Mouse (Mus musculus): ENCODE data around the gene BC049730. TPM values are rescaled to one million over a fixed set of nuclear protein-coding genes. Genes with fewer than 3 reads are reported as not detected.

Gene BC049730
- polyA plus RNA-seq, 1 experiment from 2014 or later: not detected

DNA sequence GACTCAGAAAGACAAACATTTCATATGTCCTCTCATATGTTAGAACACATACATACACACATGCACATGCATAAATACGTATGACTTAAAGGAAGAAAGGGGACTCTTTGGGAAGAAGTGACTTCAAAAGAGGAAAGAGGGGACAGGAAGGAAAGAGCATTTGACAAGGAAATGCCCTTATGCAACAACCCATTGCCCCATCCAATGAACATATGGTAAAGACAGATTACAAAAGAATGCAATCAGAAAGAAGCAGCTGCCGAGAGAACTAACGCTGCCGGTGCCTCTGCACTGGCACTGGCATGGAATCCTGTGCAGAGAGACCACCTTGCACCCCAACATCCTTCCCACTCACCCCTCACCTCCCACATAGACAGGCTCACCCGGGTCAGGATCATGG lies 44.4 kb downstream of the BC049730 start:
- 75% methylated on average over 5 of the region's 5 CpGs for WGBS
- H3K4me3 ChIP-seq (ENCODE audit: low read depth, low read length): no peak overlapping the region
- H3K4me2 ChIP-seq (ENCODE audit: low read length): no peak overlapping the region
- H3K27ac ChIP-seq (ENCODE audit: low read length): no peak overlapping the region
- H3K4me1 ChIP-seq (ENCODE audit: control insufficient read depth, insufficient read depth, low read length): no peaks in the 10 kb centered on the region
- no peak for ATAC-seq
- no peaks in the 10 kb centered on the region for H3K9me3 ChIP-seq (replicated peaks; ENCODE audit: control insufficient read depth, low read length, poor library complexity, severe bottlenecking)
- no peaks in the 10 kb centered on the region for H3K27me3 ChIP-seq (ENCODE audit: control insufficient read depth, insufficient read depth, low read depth, low read length)
- H3K36me3 ChIP-seq (ENCODE audit: control insufficient read depth, insufficient read depth, low read length): no peaks in the 10 kb centered on the region
- H3K9ac ChIP-seq (ENCODE audit: low read depth, low read length): no peak overlapping the region

DNA sequence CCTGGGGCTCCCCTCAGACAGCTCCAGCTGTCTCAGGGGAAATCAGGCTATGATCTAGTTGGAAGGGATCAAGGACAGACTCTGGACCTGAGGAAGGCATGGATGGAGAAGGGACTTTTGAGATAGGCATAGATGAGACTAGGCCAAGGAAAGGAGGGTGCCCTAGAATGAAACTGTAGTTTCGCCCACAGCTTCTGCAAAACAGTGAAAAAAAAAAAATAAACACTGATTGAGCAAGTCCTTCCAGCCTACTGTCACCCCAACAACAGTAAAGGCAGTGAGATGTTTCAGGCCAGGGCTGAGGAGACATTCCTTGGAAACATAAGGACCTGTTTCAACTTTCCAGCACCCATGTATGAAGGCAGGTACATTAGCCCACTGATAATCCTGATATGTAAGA lies 49.5 kb downstream of the BC049730 start:
- no peak overlapping the region for H3K4me2 ChIP-seq (ENCODE audit: low read length)
- no peaks in the 10 kb centered on the region for H3K27me3 ChIP-seq (ENCODE audit: control insufficient read depth, insufficient read depth, low read depth, low read length)
- no peaks in the 10 kb centered on the region for H3K9me3 ChIP-seq (replicated peaks; ENCODE audit: control insufficient read depth, low read length, poor library complexity, severe bottlenecking)
- no peak overlapping the region for H3K27ac ChIP-seq (ENCODE audit: low read length)
- 70% methylated on average over 1 of the region's 1 CpGs for WGBS
- no peak overlapping the region for H3K4me3 ChIP-seq (ENCODE audit: low read depth, low read length)
- no peak overlapping the region for H3K9ac ChIP-seq (ENCODE audit: low read depth, low read length)
- H3K4me1 ChIP-seq (ENCODE audit: control insufficient read depth, insufficient read depth, low read length): no peaks in the 10 kb centered on the region
- no peaks in the 10 kb centered on the region for H3K36me3 ChIP-seq (ENCODE audit: control insufficient read depth, insufficient read depth, low read length)
- ATAC-seq: no peak

GRCm38 (mm10) chr7:24760211-24760610 lies 51.2 kb downstream of the BC049730 start, which contains the start of gene Cd177:
Gene Cd177 (minus strand): TSS chr7:24760311.
- Histone ChIP-seq H3K9ac (ENCODE audit: low read depth, low read length) (no peak within 1 kb of the TSS), H3K36me3 (ENCODE audit: control insufficient read depth, insufficient read depth, low read length) (no peaks in the 10 kb centered on the region), H3K27me3 (ENCODE audit: control insufficient read depth, insufficient read depth, low read depth, low read length) (no peaks in the 10 kb centered on the region), H3K27ac (ENCODE audit: low read length) (no peak within 1 kb of the TSS), H3K9me3 (replicated peaks; ENCODE audit: control insufficient read depth, low read length, poor library complexity, severe bottlenecking) (no peaks in the 10 kb centered on the region), H3K4me2 (ENCODE audit: low read length) (no peak within 1 kb of the TSS), H3K4me1 (ENCODE audit: control insufficient read depth, insufficient read depth, low read length) (no peaks in the 10 kb centered on the region), H3K4me3 (ENCODE audit: low read depth, low read length) (no peak within 1 kb of the TSS)
- WGBS: 84% methylated on average over 6 of the region's 6 CpGs
- no peak for ATAC-seq

- Histone ChIP-seq H3K9ac (ENCODE audit: low read depth, low read length) (no peak overlapping the region), H3K4me3 (ENCODE audit: low read depth, low read length) (no peak overlapping the region), H3K4me2 (ENCODE audit: low read length) (no peak overlapping the region), H3K27me3 (ENCODE audit: control insufficient read depth, insufficient read depth, low read depth, low read length) (no peaks in the 10 kb centered on the region), H3K9me3 (replicated peaks; ENCODE audit: control insufficient read depth, low read length, poor library complexity, severe bottlenecking) (no peaks in the 10 kb centered on the region), H3K4me1 (ENCODE audit: control insufficient read depth, insufficient read depth, low read length) (no peaks in the 10 kb centered on the region), H3K36me3 (ENCODE audit: control insufficient read depth, insufficient read depth, low read length) (no peaks in the 10 kb centered on the region), H3K27ac (ENCODE audit: low read length) (no peak overlapping the region)
- no peak for ATAC-seq
- WGBS: 73% methylated on average over 6 of the region's 6 CpGs
Observed at GRCm38 (mm10) chr7:24761161-24761560, 52.1 kb downstream of the BC049730 start.

GRCm38 (mm10) chr7:24762574-24762973 lies 53.5 kb downstream of the BC049730 start:
- no peak overlapping the region for H3K4me2 ChIP-seq (ENCODE audit: low read length)
- H3K27me3 ChIP-seq (ENCODE audit: control insufficient read depth, insufficient read depth, low read depth, low read length): no peaks in the 10 kb centered on the region
- no peak for ATAC-seq
- no peak overlapping the region for H3K4me3 ChIP-seq (ENCODE audit: low read depth, low read length)
- no peak overlapping the region for H3K27ac ChIP-seq (ENCODE audit: low read length)
- H3K36me3 ChIP-seq (ENCODE audit: control insufficient read depth, insufficient read depth, low read length): no peaks in the 10 kb centered on the region
- H3K9ac ChIP-seq (ENCODE audit: low read depth, low read length): no peak overlapping the region
- H3K4me1 ChIP-seq (ENCODE audit: control insufficient read depth, insufficient read depth, low read length): no peaks in the 10 kb centered on the region
- 91% methylated on average over 8 of the region's 8 CpGs for WGBS
- H3K9me3 ChIP-seq (replicated peaks; ENCODE audit: control insufficient read depth, low read length, poor library complexity, severe bottlenecking): no peaks in the 10 kb centered on the region

Other genes with a start within 250 kb of the BC049730 start
- 1.6 and 1.8 TPM in 2 replicates for gene Plaur, start 246.8 kb upstream of the BC049730 start, polyA plus RNA-seq (2015; fragmentation: Nextera tagmentation; extraction: Ambion mirVana)
- gene Cadm4, start 227.2 kb upstream of the BC049730 start, polyA plus RNA-seq (2015; fragmentation: Nextera tagmentation; extraction: Ambion mirVana): 63.2 and 75.3 TPM in 2 replicates
- 298 and 327 TPM in 2 replicates for gene Zfp428, start 202.2 kb upstream of the BC049730 start, polyA plus RNA-seq (2015; fragmentation: Nextera tagmentation; extraction: Ambion mirVana)
- 1.6 and 1.7 TPM in 2 replicates for gene AC161166.1, start 196.8 kb upstream of the BC049730 start, polyA plus RNA-seq (2015; fragmentation: Nextera tagmentation; extraction: Ambion mirVana)
- 26.3 and 26.9 TPM in 2 replicates for gene Irgq, start 178.6 kb upstream of the BC049730 start, polyA plus RNA-seq (2015; fragmentation: Nextera tagmentation; extraction: Ambion mirVana)
- gene Pinlyp, start 163.1 kb upstream of the BC049730 start, polyA plus RNA-seq (2015; fragmentation: Nextera tagmentation; extraction: Ambion mirVana): not detected in 2 replicates
- 66.1 and 66.9 TPM in 2 replicates for gene Xrcc1, start 163.0 kb upstream of the BC049730 start, polyA plus RNA-seq (2015; fragmentation: Nextera tagmentation; extraction: Ambion mirVana)
- 26.5 and 30.7 TPM in 2 replicates for gene Ethe1, start 121.7 kb upstream of the BC049730 start, polyA plus RNA-seq (2015; fragmentation: Nextera tagmentation; extraction: Ambion mirVana)
- gene Zfp575, start 121.6 kb upstream of the BC049730 start, polyA plus RNA-seq (2015; fragmentation: Nextera tagmentation; extraction: Ambion mirVana): 18.2 and 20.9 TPM in 2 replicates
- not detected in 2 replicates for gene Phldb3, start 98.5 kb upstream of the BC049730 start, polyA plus RNA-seq (2015; fragmentation: Nextera tagmentation; extraction: Ambion mirVana)
- 0.36 and 0.45 TPM in 2 replicates for gene Lypd3, start 72.7 kb upstream of the BC049730 start, polyA plus RNA-seq (2015; fragmentation: Nextera tagmentation; extraction: Ambion mirVana)
- not detected in 2 replicates for gene Tex101, start 32.6 kb upstream of the BC049730 start, polyA plus RNA-seq (2015; fragmentation: Nextera tagmentation; extraction: Ambion mirVana)
- not detected in 2 replicates for gene Gm4763, start 17.7 kb downstream of the BC049730 start, polyA plus RNA-seq (2015; fragmentation: Nextera tagmentation; extraction: Ambion mirVana)
- 0.46 and 0.62 TPM in 2 replicates for gene Cd177, start 51.1 kb downstream of the BC049730 start, polyA plus RNA-seq (2015; fragmentation: Nextera tagmentation; extraction: Ambion mirVana)
- 0.24 and 0.25 TPM in 2 replicates for gene Ceacam10, start 68.0 kb downstream of the BC049730 start, polyA plus RNA-seq (2015; fragmentation: Nextera tagmentation; extraction: Ambion mirVana)
- gene Gm9844, start 153.0 kb downstream of the BC049730 start, polyA plus RNA-seq (2015; fragmentation: Nextera tagmentation; extraction: Ambion mirVana): 27.8 and 28.6 TPM in 2 replicates
- gene Lypd4, start 160.7 kb downstream of the BC049730 start, polyA plus RNA-seq (2015; fragmentation: Nextera tagmentation; extraction: Ambion mirVana): 0.26 TPM in 1 of 2 replicates, not detected in the other
- gene Dmrtc2, start 160.8 kb downstream of the BC049730 start, polyA plus RNA-seq (2015; fragmentation: Nextera tagmentation; extraction: Ambion mirVana): 0.25 TPM in 1 of 2 replicates, not detected in the other
- 968 and 1,058 TPM in 2 replicates for gene Rps19, start 175.1 kb downstream of the BC049730 start, polyA plus RNA-seq (2015; fragmentation: Nextera tagmentation; extraction: Ambion mirVana)
- gene Cd79a, start 188.1 kb downstream of the BC049730 start, polyA plus RNA-seq (2015; fragmentation: Nextera tagmentation; extraction: Ambion mirVana): 0.29 and 0.47 TPM in 2 replicates
- gene Arhgef1, start 193.7 kb downstream of the BC049730 start, polyA plus RNA-seq (2015; fragmentation: Nextera tagmentation; extraction: Ambion mirVana): 52.2 and 53.0 TPM in 2 replicates
- gene Gm4881, start 235.3 kb downstream of the BC049730 start, polyA plus RNA-seq (2015; fragmentation: Nextera tagmentation; extraction: Ambion mirVana): 3.8 and 4.5 TPM in 2 replicates

Data from midbrain, embryonic 16.5 days (tissue).